Mouse (Mus musculus): ENCODE data around the gene Gm26938. TPM values are rescaled to one million over a fixed set of nuclear protein-coding genes. Genes with fewer than 3 reads are reported as not detected.

The Gm26938 gene
- total RNA-seq (2021) = not detected

DNA sequence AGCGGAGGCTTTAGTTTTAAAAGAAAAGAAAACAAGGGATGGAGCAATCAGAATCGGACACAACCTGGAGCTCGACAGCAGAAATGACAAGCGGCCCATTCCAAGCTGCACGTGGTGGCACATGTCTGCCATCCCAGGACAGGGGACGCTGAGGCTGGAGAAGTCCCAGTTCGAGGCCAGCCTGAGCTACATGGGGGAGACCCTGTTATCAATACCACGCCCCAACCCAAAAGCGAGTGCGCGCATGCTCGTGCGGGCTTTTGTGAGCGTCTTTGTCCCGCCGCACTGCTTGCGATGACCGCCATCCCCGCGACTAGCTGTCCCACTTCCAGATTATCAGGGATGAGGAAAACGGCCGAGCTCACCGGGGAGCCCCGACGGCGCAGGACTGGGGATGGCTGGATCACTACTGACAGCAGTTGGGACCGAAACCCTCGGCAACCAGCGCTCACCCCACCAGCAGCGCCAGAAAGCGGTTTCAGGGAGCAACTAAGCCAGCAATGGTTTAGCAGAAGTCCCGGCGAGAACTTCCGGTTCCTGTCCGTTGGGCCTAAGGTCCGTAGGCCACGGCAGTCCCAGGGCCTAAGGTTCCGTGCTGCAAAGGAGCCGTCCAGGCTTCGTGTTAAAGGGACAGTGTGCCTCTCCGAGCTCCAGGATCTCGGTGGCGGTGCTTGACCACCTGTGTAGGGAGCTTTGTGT is at the start of gene Gm26938, which contains the start of gene Psmg3:
Gene Gm26938 (minus strand): TSS at position 51 of the 699 bp plus-strand sequence.
Gene Psmg3 (minus strand): TSS at position 529 of the 699 bp plus-strand sequence.
- peak; percentile 91 to 92 for DNase-seq (ENCODE audit: low spot score in 2 of 2)
- intact Hi-C loops (cut with DNase I) = loop anchor here (5.0 kb wide), 1 partner anchor 49 kb away; the partner anchor contains the start of gene Ints1

DNA sequence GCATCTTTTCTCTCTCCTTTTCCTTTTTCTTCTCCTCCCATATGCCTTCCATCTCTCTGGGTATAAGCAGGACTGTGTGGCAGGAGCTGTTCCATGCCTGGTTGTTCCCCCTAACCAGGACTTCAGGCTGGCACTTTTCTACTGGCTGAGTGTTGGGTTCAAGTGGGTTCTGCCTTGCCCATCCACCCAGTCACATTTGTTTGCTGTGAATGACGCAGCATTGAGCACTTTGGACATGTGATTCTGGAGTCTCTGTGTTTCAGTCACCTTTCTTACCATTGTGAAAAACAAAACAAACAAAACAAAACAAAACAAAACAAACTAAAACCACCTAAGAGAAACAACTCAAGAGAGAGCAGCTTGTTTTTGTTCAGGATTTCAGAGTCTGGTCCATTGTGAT is 45.3 kb upstream of the Gm26938 start:
- no peak for DNase-seq (ENCODE audit: low spot score in 2 of 2)
- intact Hi-C loops (cut with DNase I) = no loop called here

- no peak for DNase-seq (ENCODE audit: low spot score in 2 of 2)
- intact Hi-C loops (cut with DNase I) = no loop called here
These were observed 44.7 kb upstream of the Gm26938 start for GRCm38 (mm10) chr5:139870886-139871285.

DNA sequence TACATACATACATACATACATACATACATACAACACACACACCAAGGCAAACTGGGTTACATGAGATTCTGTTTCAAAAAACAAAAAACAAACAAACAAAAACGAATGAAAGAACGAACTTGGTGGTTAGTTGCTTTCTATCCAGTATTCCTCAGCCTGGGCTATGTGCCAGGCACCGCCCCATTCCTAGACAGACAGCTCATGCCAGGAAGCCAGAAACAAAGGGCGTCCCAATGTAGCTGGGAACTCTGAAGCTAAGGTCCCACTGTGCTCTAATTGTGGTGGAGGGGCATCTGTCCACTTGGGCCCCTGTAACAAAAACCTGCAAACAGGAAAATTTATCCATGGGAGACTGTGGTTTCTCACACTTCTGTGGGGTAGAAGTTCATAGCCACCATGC is 36.6 kb upstream of the Gm26938 start:
- DNase-seq (ENCODE audit: low spot score in 2 of 2) = peak in 1 of 2 experiments; percentile 9

DNA sequence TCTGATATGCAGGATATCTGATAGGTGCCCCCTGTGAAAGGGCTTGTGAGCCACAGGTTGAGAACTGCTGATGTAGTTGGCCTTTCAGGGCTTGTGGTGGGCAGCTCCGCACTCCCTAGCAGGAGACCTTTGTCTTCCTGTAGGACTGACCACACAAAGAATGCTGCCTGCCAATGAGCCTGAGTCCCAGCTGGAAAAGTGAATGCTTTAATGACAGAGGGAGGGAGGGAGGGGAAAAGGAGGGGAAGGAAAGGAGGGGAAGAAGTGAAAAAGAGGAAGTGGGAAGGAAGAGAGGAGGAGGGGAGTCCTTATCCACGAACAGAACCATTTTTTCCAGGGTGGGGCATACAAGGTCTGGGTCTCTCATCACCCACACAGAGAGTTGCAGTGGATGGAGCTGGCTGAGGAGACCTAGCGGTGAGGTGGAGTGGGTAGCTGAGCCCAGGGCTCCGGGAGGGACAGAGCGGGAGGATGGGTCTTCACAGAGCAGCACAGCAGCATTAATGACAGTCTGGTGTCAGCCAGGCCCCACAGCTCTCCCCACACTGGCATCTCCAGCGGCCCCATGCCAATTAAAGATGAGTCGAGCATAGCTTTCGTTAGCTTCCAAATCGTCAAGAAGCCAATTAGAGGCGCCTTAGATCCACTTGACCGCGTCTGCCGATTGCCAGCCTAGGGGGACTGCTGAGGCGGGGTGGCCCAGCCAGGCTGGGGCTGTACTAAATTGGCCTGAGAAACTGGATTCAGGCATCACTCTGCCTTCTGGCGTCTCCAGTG is 34.3 kb upstream of the Gm26938 start:
- no peak for DNase-seq (ENCODE audit: low spot score in 2 of 2)
- intact Hi-C loops (cut with DNase I) = no loop called here

More for the DNA sequence above, 36.6 kb upstream of the Gm26938 start:
- intact Hi-C loops (cut with DNase I) = no loop called here

DNA sequence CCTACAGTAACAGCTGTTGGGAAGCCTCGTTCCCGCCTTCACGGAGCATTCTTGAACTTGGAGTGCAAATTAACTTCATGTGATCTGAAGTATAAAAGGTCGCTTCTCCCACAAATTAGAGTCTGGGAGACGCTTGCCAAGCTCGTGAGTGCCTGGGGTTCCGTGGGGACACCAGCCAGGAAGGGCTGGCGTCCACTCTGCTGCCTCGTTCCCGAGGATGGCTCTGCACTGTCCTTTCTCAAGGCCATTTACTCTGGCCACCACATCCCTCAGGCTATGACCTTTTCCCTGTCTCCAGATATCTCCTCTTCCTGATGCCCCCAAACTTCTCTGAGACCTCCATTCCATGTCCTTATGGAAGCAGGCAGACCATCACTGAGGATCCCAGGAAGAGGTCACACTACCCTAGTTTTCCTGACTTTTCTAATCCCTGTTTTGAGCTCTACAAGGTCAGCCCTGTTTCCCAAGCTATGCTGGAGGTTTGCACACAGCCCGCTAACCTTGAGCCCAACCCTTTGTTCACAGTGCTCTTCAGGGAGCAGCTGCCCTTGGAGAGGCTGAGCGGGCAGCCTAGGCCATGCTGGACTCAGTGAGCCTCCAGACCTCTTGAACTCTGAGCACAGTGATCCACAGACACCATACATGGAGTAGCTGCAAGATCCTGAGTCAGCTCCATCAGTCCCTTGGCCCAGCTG is 23.6 kb upstream of the Gm26938 start:
- intact Hi-C loops (cut with DNase I) = loop anchor here (10.0 kb wide), 1 partner anchor 345 kb away; no protein-coding TSS in a partner anchor
- DNase-seq (ENCODE audit: low spot score in 2 of 2) = no peak

- DNase-seq (ENCODE audit: low spot score in 2 of 2) = no peak
- intact Hi-C loops (cut with DNase I) = loop anchor here (5.0 to 10.0 kb wide), 4 partner anchors 306 to 573 kb away; partner anchors contain the start of gene Mrm2
These were observed 12.9 kb upstream of the Gm26938 start for GRCm38 (mm10) chr5:139839142-139839541.

DNA sequence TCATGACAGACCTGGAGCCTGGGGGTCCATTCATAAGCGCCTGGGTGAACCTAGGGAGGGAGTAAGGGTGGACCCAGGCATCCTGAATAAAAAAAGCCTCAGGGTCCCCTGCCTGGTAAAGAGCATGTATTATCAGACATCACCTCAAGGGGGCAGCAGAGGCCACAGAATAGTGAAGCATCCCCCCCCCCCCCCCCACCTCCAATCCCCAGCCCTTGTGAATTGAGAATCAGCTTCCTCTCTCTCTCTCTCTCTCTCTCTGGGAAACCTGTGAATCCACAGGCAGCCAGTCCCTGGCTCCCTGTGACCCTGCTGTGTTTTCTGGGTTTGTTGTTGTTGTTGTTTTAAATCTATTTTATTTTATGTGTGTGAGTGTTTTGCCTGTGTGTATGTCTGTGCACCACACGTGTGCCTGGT is 12.3 kb upstream of the Gm26938 start:
- intact Hi-C loops (cut with DNase I) = loop anchor here (5.0 to 10.0 kb wide), 4 partner anchors 306 to 574 kb away; partner anchors contain the start of gene Mrm2
- no peak for DNase-seq (ENCODE audit: low spot score in 2 of 2)

GRCm38 (mm10) chr5:139835706-139836105 is 9.5 kb upstream of the Gm26938 start:
- intact Hi-C loops (cut with DNase I) = loop anchor here (5.0 to 10.0 kb wide), 4 partner anchors 309 to 577 kb away; partner anchors contain the start of gene Mrm2
- no peak for DNase-seq (ENCODE audit: low spot score in 2 of 2)

- no peak for DNase-seq (ENCODE audit: low spot score in 2 of 2)
- intact Hi-C loops (cut with DNase I) = loop anchor here (10.0 kb wide), 1 partner anchor 313 kb away; no protein-coding TSS in a partner anchor
These were observed 5.9 kb upstream of the Gm26938 start for GRCm38 (mm10) chr5:139832125-139832524.

GRCm38 (mm10) chr5:139830734-139831133 is 4.5 kb upstream of the Gm26938 start:
- DNase-seq (ENCODE audit: low spot score in 2 of 2) = no peak

DNA sequence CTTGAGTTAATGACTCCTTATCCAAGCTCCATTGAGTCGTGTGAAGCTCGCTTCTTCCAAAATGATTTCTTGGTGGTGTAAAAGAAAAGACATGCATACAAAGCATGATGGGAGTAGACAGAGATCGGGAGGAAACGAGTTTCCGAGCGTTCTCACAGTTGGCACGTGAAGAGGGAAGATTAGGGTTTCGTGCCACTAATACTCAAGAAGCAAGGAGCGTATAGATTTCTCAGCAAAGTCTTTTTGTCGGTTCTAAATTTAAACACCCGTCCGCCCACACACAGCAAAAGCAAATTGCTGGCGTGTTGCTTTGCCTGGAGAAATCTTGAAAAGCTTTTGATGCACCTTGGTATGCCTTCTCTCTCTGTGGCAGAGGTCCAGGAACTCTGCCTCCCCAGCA is 3.2 kb upstream of the Gm26938 start:
- DNase-seq (ENCODE audit: low spot score in 2 of 2) = peak; percentile 31 to 42
- intact Hi-C loops (cut with DNase I) = loop anchor here (5.0 kb wide), 1 partner anchor 52 kb away; the partner anchor contains the start of gene Ints1

More at GRCm38 (mm10) chr5:139830734-139831133, 4.5 kb upstream of the Gm26938 start:
- intact Hi-C loops (cut with DNase I) = loop anchor here (10.0 kb wide), 1 partner anchor 314 kb away; no protein-coding TSS in a partner anchor

DNA sequence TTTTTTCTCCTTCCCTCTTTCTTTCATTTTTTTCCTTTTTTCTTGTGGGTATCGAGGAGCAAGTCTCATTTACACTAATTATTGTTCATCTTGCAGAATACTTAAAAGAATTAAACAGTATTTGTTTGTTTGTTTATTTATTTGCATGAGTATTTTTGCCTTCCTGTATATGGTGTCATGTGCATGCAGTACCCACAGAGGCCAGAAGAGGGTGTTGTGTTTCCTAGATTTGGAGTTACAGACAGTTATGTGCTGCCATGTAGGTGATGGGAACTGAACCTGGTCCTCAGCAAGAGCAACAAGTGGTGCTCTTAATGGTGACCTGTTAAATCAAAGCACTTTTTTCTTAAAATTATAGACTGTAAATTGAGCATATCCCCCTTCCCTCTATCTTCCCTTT is 1.4 kb upstream of the Gm26938 start:
- no peak for DNase-seq (ENCODE audit: low spot score in 2 of 2)
- intact Hi-C loops (cut with DNase I) = loop anchor here (5.0 kb wide), 1 partner anchor 50 kb away; the partner anchor contains the start of gene Ints1

- no peak for DNase-seq (ENCODE audit: low spot score in 2 of 2)
- intact Hi-C loops (cut with DNase I) = loop anchor here (5.0 kb wide), 1 partner anchor 49 kb away; the partner anchor contains the start of gene Ints1
These were observed 260 bp downstream of the Gm26938 start for GRCm38 (mm10) chr5:139825947-139826346.

DNA sequence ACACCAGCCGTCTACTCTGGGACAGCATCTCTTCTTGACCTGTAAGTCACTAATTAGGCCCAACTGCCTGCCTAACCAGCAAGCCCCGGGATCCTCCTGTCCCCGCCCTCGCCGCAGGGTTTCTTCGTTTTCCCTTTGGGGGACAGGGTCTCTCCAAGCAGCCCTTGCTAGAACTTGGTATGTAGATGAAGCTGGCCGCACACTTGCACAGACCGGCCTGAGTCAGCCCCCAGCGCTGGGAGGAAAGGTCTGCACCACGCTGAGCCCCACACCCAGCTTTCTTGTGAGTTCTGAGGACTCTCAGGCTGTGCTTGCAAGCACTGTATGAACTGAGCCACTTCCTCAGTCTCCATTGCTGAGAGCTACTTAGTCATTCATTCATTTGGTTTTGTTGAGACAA is 1.7 kb downstream of the Gm26938 start:
- DNase-seq (ENCODE audit: low spot score in 2 of 2) = no peak
- intact Hi-C loops (cut with DNase I) = no loop called here

DNA sequence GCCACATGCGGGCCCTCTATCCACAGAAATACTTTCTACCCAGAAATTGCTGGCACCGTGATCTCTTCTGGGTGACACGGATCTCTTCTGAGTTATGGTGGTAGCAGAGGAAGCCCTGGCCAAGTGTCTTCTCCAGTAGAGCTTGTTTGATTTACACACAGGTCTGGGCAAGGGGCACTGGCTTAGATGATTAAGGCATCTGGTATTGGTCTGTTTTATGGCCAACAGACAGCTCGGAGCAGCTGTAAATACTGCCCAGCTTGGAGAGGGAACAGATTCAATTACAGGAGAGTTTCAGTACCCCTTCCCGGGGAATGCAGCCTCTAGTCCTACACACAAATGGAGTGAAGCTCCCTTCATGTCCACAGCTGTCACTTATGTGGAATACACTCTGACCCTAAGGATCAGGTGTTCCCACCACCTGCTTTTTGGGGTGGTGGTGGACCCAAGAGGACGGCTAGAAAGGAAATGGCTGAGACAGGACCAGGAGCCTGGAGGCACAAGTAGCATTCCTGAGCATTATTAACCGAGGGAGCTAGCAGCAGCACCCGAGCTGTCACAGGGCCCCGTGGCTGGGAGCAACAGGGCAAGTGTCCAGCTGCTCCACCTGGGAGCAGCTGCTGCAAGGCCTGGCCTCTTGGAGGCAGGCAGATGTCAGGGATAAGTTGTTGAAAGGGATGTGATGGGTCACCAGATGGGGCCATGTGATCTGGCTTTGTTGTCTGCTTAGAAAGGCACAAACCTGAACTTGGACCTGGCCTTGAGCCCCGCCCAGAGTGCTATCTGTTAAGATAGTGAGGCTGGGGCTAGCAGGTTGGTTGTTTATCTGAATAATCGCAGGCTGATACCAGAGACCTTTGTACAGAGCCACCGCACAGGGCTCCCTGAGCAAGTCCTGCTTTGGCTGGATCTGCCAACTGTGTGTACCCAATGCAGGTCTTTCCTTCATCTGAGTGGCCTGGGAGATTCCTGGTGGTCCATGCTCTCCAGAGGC is 4.4 kb downstream of the Gm26938 start:
- no peak for DNase-seq (ENCODE audit: low spot score in 2 of 2)
- intact Hi-C loops (cut with DNase I) = no loop called here

GRCm38 (mm10) chr5:139819538-139820181 is 6.5 kb downstream of the Gm26938 start, which contains the start of gene Tmem184a:
Gene Tmem184a (minus strand): TSS chr5:139819917.
- intact Hi-C loops (cut with DNase I) = no loop called here
- no peak for DNase-seq (ENCODE audit: low spot score in 2 of 2)

- DNase-seq (ENCODE audit: low spot score in 2 of 2) = no peak
These were observed 7.4 kb downstream of the Gm26938 start for GRCm38 (mm10) chr5:139818801-139819200.

More at GRCm38 (mm10) chr5:139818801-139819200, 7.4 kb downstream of the Gm26938 start:
- intact Hi-C loops (cut with DNase I) = no loop called here
